Mouse (Mus musculus) liver, adult 2 months (tissue): ENCODE data around the gene Prss33. TPM values are rescaled to one million over a fixed set of nuclear protein-coding genes. Genes with fewer than 3 reads are reported as not detected.

Experiments
- DNase-seq: peaks from one replicate; pipeline ENCODE4 v3.0.0-alpha.2; 2011; ENCODE audit warnings: low read depth, low spot score; ENCODE audit errors: extremely low read depth
- H3K27ac ChIP-seq: fragments of 200-500 bp; replicated peaks from 2 replicates; pipeline ENCODE4 v1.5.1; 2012; ENCODE audit warnings: low read depth, mild to moderate bottlenecking, control low read depth, inconsistent platforms, low read length; ENCODE audit not compliant: insufficient read depth
- H3K27me3 ChIP-seq: fragments of 200-500 bp; 2 replicates; pipeline ENCODE4 v1.6.1; 2012; ENCODE audit warnings: mild to moderate bottlenecking, moderate library complexity, low read length, inconsistent platforms; ENCODE audit not compliant: control insufficient read depth, insufficient read depth
- H3K36me3 ChIP-seq: fragments of 200-500 bp; 2 replicates; pipeline ENCODE4 v1.6.1; 2012; ENCODE audit warnings: low read length, inconsistent platforms; ENCODE audit not compliant: control insufficient read depth, insufficient read depth
- H3K4me1 ChIP-seq: fragments of 200-500 bp; 2 replicates; pipeline ENCODE4 v1.6.1; 2011; ENCODE audit warnings: low read length; ENCODE audit not compliant: control insufficient read depth, insufficient read depth
- H3K4me3 ChIP-seq: fragments of 200-500 bp; 2 replicates; pipeline ENCODE4 v1.5.1; 2011; ENCODE audit warnings: low read depth, mild to moderate bottlenecking, control low read depth, low read length, moderate library complexity; ENCODE audit not compliant: insufficient read depth
- H3K79me2 ChIP-seq: fragments of 200-500 bp; 2 replicates; pipeline ENCODE4 v1.6.1; 2012; ENCODE audit warnings: inconsistent platforms, mild to moderate bottlenecking, low read length, moderate library complexity; ENCODE audit not compliant: control insufficient read depth, insufficient read depth
- H3K9ac ChIP-seq: fragments of 200-500 bp; 2 replicates; pipeline ENCODE4 v1.6.1; 2012; ENCODE audit warnings: low read depth, mild to moderate bottlenecking, control low read depth, inconsistent platforms, low read length
- CTCF ChIP-seq: fragments of 200-500 bp; IDR thresholded peaks from 2 replicates; pipeline ENCODE4 v1.5.1; 2011; ENCODE audit warnings: low read depth, low read length, control low read depth
- POLR2A ChIP-seq: fragments of 200-500 bp; IDR thresholded peaks from 2 replicates; pipeline ENCODE4 v1.6.1; 2011; ENCODE audit warnings: low read length, control low read depth; ENCODE audit not compliant: insufficient read depth; ENCODE audit errors: extremely low read depth
- whole genome bisulfite sequencing: fragments of 180-500 bp; shearing (Covaris S2); methylation state at CpG from one replicate; pipeline ENCODE4 v1.1.7; 2018; 5-methylcytosine and 5-hydroxymethylcytosine counted together
- polyA plus RNA-seq: library from polyadenylated mRNA; depleted of rRNA; stranded (reverse); fragments of >200 nt; gene quantifications from 2 replicates; pipeline ENCODE4 v1.2.3, GENCODE M21; 2012
- total RNA-seq: library from RNA; depleted of rRNA; stranded (reverse); fragments of >200 nt; gene quantifications from 2 replicates; pipeline ENCODE4 v1.2.3, GENCODE M21; 2014

The Prss33 gene
- total and polyA plus RNA-seq, 2 experiments = not detected

DNA sequence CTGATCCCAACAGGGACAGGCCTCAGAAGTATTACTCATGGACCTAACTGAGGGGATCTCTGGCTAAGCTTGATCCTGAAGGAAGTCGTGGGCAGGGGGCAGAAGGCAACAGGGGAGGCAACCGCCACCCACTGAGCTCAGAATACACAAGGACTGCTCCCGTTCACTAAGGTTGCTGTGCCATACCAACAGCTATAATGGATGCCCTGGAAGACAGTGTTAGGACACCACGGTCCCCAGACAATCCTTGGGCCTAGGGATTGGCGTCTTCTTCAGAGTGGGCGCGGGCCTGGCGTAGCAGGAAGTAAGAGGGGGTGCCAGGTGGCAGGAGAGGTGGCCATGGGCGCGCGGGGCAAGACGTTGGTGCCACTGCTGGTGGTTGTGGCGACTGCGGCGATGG is 31.9 kb upstream of the Prss33 start, which contains the start of gene Prss21:
Gene Prss21 (plus strand): TSS at position 301 of the 400 bp plus-strand sequence.
- Histone ChIP-seq H3K9ac (no peak within 1 kb of the TSS), H3K27ac (no peak within 1 kb of the TSS), H3K79me2 (no peaks in the 10 kb centered on the region), H3K36me3 (no peaks in the 10 kb centered on the region), H3K4me1 (no peaks in the 10 kb centered on the region), H3K27me3 (no peaks in the 10 kb centered on the region), H3K4me3 (no peak within 1 kb of the TSS)
- no peak for DNase-seq
- 89% methylated on average over 15 of the region's 15 CpGs for WGBS
- no peak for TF ChIP-seq POLR2A
- no peak for TF ChIP-seq CTCF

DNA sequence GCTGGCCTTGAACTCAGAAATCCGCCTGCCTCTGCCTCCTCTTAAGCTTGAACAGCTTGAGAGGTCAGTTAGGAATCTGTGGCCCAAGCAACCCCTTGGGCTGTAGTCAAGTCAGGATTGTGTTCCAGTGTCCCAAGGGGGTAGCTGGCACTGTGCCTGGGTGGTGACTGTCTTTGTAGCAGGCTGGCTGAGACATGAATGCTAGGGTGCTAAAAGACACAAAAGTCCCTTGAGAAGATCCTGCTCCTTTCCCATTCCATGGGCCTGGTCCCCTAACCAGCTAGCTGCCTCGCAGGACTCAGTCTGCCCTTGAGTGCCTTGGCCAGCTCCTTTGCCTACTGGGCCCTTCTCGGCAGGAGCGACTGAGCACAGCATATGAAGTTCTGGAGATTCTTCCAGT is 27.1 kb upstream of the Prss33 start:
- no peak overlapping the region for H3K27ac ChIP-seq
- H3K4me1 ChIP-seq = no peaks in the 10 kb centered on the region
- WGBS = 93% methylated on average over 4 of the region's 4 CpGs
- no peak for DNase-seq
- no peak for TF ChIP-seq POLR2A
- TF ChIP-seq CTCF = no peak
- no peaks in the 10 kb centered on the region for H3K79me2 ChIP-seq
- H3K27me3 ChIP-seq = no peaks in the 10 kb centered on the region
- no peak overlapping the region for H3K9ac ChIP-seq
- no peak overlapping the region for H3K4me3 ChIP-seq
- H3K36me3 ChIP-seq = no peaks in the 10 kb centered on the region

DNA sequence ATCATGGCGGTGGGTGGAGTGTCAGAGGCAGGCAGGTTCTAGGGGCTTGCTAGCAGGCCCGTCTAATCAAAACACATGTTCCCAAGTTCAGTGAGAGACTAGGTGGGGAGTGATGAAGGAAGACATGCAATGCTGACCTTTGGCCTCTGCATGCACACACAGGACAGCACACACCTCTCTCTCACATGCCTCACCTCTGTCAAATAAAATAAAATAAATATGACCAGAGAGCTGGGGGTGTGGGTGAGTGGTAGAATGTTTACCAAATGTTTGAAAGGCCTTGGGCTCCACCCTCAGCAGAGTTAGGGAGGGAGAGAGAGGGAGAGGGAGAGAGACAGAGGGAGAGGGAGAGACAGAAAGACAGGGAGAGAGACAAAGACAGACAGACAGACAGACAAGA is 22.1 kb upstream of the Prss33 start:
- no peaks in the 10 kb centered on the region for H3K4me1 ChIP-seq
- no peaks in the 10 kb centered on the region for H3K36me3 ChIP-seq
- no peak for DNase-seq
- no peak overlapping the region for H3K9ac ChIP-seq
- TF ChIP-seq CTCF (no peak), POLR2A (no peak)
- WGBS = 76% methylated on average over 2 of the region's 2 CpGs
- no peaks in the 10 kb centered on the region for H3K79me2 ChIP-seq
- no peaks in the 10 kb centered on the region for H3K27me3 ChIP-seq
- no peak overlapping the region for H3K27ac ChIP-seq
- H3K4me3 ChIP-seq = no peak overlapping the region

DNA sequence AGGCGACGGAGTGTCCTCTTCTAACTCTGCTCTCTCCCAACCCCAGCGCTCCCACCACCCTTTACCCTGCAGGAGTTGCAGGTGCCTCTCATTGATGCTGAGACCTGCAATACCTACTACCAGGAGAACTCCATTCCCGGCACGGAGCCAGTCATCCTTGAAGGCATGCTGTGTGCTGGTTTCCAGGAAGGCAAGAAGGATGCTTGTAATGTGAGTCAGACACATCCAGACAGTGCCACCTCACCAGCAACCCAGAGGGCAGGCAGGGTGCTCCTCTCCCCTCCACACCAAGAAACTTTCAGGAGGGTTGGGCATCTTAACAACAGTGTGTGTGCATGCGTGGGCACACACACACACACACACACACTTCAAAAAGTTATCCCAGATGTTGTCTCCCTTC is 21.3 kb upstream of the Prss33 start:
- no peak overlapping the region for H3K4me3 ChIP-seq
- no peak overlapping the region for H3K27ac ChIP-seq
- H3K36me3 ChIP-seq = no peaks in the 10 kb centered on the region
- H3K27me3 ChIP-seq = no peaks in the 10 kb centered on the region
- no peaks in the 10 kb centered on the region for H3K79me2 ChIP-seq
- TF ChIP-seq POLR2A = no peak
- no peak for TF ChIP-seq CTCF
- WGBS = 95% methylated on average over 6 of the region's 6 CpGs
- H3K9ac ChIP-seq = no peak overlapping the region
- no peaks in the 10 kb centered on the region for H3K4me1 ChIP-seq
- DNase-seq = no peak

DNA sequence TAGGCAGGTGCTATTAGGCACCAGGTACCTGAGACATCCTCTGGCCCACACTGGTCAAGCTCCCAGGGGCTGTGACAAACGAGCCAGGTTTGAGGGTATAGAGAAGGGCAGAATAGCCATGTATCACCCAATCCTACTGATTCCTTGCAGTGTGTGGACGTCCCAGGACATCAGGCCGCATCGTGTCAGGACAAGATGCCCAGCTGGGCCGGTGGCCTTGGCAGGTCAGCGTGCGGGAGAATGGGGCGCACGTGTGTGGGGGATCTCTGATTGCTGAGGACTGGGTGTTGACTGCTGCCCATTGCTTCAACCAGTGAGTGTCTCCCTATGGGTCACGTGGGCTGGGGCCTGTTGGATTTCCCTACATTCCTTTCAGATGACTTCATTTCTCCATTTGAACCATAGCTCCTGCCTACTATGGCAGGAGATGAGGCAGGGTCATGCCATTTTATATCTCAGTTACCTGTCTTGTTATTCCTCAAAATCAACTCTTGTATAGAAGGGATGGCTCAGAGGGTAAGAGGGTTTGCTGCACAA is 18.4 kb upstream of the Prss33 start:
- Histone ChIP-seq H3K79me2 (no peaks in the 10 kb centered on the region), H3K27me3 (no peaks in the 10 kb centered on the region), H3K4me1 (no peaks in the 10 kb centered on the region), H3K9ac (no peak overlapping the region), H3K36me3 (no peaks in the 10 kb centered on the region), H3K4me3 (no peak overlapping the region), H3K27ac (no peak overlapping the region)
- DNase-seq = no peak
- WGBS = 90% methylated on average over 10 of the region's 10 CpGs
- no peak for TF ChIP-seq POLR2A
- TF ChIP-seq CTCF = no peak

DNA sequence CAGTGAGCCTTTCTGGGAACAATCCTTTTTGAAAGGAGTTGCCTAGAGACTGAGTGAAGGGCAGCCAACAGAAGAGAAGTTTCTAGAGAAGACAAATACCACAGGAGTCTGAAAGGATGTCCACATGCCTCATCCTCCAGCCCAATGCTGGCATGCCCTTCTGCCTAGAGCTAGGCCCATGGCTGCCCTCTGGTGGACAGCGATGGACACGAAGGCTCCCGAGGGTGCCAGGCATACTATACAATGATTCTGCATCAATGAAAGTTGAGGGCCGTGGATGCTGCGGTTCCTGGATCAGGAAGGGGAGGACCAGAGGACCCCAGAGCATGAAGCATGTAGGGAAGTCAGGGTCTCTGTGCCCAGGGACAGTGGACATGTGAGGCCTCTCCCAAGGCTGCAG is 17.4 kb upstream of the Prss33 start:
- Histone ChIP-seq H3K79me2 (no peaks in the 10 kb centered on the region), H3K9ac (no peak overlapping the region), H3K27ac (no peak overlapping the region), H3K27me3 (no peaks in the 10 kb centered on the region), H3K4me3 (no peak overlapping the region), H3K36me3 (no peaks in the 10 kb centered on the region), H3K4me1 (no peaks in the 10 kb centered on the region)
- no peak for TF ChIP-seq POLR2A
- peak; percentile 88 for TF ChIP-seq CTCF
- 39% methylated on average over 5 of the region's 5 CpGs for WGBS
- DNase-seq = peak; percentile 19
